Mouse (Mus musculus) embryo, embryonic 10 days (tissue): ENCODE measurements at regions not wholly inside any gene's neighbourhood (a gene's known extent, or its start where the extent isn't known, plus 50 kb on each side); places are given as distances from the start of the nearest gene placed in this dataset.

Source experiments
- DNase-seq: peaks from one replicate; pipeline ENCODE4 v3.0.0-alpha.2; 2015; ENCODE audit warnings: low spot score

DNA sequence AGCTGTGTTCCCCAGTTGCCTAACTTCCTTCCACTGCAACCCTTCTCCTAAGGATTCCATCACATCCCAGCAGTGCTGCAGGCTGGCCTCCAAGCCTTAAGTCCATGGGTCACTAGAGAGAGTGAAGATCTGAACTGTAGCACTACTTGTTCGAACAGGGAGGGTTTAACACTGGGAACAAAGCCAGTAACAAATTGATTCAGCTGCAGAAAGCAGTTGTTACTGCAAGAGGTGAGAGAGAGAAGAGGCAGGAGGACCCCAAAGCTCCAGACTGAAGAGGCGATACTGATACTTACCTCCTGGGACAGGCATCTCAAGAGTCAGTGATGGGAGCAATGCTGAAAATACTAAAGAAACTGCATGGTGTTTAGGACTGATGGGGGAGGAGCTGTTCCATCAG lies 600.1 kb upstream of the Cdh5 start:
- DNase-seq = no peak

DNA sequence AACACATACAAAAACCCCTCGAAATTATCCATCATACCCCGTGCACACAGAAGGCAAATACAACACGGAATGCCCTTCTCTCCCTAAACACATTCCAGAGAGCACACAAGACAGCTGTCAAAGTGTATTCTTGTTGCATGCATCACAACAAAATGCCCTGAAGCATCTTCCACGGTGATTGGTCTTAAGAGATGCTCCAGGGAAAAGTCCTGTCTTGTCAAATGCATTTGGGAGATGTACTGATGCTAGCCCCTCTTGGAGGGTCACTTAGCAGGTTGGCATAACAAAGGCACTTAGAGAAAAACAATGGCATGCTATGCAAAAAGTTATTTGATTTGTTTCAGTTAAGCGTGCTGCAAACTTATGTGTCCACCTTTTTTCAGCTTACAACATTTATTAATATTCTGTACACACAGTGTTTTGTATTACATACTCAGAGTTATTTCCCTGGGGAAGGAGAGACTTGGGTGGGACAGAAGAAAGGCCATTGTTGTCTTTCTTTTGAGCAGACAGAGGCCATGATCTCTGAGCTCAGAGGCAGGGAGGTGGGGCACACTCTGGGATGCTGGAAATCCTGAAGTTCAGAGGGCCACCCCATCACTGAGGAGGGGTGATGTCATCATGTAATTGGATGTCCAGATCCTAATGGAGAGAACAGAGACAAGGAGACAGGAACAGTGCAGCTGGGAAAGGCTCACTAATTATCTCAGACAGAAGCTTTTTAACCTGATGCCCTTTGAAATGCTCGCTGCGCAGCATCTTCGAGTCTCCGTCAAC lies 598.2 kb upstream of the Cdh5 start:
- DNase-seq = peak; percentile 56

- no peak for DNase-seq
Observed at GRCm38 (mm10) chr8:103506334-103506733, 595.1 kb upstream of the Cdh5 start.

GRCm38 (mm10) chr8:103507068-103507467 lies 594.4 kb upstream of the Cdh5 start:
- no peak for DNase-seq

- DNase-seq = no peak
Observed at GRCm38 (mm10) chr8:103520141-103520866, 581.1 kb upstream of the Cdh5 start.

DNA sequence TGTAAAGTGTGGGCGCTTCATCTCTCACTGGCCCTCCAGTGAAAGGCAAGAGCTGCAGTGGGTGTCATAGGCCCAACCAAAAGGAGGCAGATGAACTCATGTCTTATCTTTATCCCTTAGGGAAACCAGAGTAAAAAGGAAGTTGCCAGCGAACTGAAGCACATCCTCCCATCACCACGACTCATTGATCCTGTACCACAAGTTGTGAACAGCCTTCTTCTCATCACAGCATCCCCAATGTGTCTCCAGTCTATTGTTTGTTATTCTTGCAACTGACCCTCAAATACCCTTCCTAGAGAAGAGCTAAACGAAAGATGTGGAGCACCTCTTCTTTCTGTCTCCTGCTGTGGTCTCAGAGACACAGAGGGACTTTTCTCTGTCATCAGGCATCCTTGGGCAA lies 570.5 kb upstream of the Cdh5 start:
- DNase-seq = peak; percentile 7

GRCm38 (mm10) chr8:103534971-103535370 lies 566.5 kb upstream of the Cdh5 start:
- DNase-seq = no peak

- DNase-seq = no peak
Observed at GRCm38 (mm10) chr8:103536856-103537255, 564.6 kb upstream of the Cdh5 start.

DNA sequence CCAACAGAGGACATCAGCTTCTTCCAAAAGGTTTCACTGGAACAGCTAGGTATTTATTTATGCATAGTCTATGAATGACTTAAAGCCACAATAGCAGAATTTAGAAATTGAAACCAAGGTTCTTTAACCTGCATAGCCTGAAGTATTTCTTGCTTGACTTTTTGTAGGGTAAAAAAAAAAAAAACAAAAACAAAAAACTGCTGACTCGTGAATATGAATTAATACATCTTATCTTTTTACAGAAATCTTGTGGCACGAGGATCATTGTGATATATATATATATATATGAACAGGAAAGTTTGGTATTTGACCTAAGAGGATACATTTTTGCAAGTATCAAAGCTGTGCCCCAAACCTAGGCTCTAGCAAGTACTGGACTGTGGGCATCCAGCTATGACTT lies 559.5 kb upstream of the Cdh5 start:
- no peak for DNase-seq

- no peak for DNase-seq
Observed at GRCm38 (mm10) chr8:103551916-103552535, 549.4 kb upstream of the Cdh5 start.

DNA sequence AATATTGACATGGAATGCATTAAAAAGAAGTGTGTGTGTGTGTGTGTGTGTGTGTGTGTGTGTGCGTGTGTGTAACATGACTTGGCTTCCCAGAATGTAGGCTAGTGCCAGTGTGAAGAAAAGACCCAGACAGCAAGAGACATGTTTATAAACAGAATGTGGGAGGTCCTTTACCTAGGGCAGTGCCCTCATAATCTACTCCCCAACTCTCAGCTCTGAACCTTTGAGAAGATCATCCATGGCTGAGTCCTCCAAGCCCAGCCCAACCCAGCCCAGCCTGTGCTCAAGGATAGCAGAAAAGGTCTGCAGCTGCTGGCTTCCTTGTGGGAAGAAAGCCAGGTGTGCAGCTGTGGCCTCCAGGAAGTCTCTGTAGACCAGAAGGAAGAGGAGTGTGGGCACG lies 539.8 kb upstream of the Cdh5 start:
- DNase-seq = no peak

DNA sequence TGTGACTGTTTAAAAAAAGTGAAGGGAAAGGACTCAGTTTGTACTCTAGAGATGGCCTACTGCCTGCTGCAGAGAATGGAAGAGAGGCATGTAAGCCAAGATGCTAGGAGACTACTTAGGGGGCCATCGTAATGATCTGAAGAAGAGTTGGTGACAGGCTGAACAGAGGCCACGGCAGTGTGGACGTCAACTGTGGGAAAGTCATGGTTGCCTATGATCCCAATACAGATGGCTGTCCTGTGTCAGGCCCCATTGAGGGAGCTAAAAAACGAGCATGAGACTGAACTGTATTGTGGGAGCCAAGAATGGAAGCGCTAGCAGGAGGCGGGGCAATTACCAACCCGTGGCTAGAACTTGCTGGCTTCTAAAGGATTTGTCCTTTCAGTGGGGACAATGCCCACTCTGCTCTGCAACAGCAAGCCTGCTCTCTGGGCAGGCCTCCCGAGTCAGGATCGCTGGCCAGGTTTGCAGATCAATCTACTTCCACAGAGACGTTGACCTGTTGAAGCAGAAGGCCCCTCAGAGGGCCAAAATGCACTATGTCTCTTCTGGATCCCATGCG lies 530.5 kb upstream of the Cdh5 start:
- no peak for DNase-seq

DNA sequence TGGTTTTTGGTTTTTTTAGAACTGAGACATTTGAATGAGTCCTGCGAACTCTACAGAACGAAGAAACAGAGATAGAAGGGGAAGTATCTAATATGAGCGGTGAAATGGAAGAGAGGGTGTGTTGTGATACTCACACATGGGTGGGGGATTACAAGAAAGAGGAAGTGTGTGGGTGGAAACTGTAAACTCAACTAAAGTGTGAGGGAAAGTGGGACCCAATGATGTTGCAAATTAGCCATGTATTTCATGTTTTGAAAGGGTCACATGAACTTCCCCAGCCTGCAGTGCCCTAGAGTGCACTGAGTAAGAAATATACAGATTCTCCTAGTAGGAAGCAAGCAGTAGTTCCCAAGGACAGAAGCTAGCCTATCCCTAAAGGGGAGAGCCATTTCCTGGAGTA lies 524.3 kb upstream of the Cdh5 start:
- DNase-seq = no peak

DNA sequence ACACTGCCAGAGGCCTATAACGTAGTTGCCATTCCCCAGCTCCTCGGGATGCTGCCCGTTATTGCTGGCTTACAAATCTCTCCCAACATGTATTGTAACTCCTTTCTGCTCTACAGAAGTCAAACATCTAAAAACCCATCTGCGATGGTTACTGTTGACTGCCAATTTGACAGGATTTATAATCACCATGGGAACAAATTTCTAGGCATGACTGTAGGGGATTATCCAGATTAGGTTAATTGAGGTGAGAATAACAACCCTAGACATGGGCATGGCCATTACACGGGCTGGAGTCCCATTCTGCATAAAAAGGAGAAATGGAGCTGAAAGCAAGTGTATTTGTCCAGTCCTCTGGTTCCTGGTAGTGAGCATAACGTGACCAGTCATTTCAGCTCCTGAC lies 523.4 kb upstream of the Cdh5 start:
- no peak for DNase-seq

- no peak for DNase-seq
Observed at GRCm38 (mm10) chr8:103608291-103608690, 493.1 kb upstream of the Cdh5 start.

GRCm38 (mm10) chr8:103623781-103624434 lies 477.5 kb upstream of the Cdh5 start:
- peak; percentile 57 for DNase-seq

- no peak for DNase-seq
Observed at GRCm38 (mm10) chr8:103625166-103625890, 476.1 kb upstream of the Cdh5 start.

- DNase-seq = no peak
Observed at GRCm38 (mm10) chr8:103626446-103626845, 475.0 kb upstream of the Cdh5 start.

DNA sequence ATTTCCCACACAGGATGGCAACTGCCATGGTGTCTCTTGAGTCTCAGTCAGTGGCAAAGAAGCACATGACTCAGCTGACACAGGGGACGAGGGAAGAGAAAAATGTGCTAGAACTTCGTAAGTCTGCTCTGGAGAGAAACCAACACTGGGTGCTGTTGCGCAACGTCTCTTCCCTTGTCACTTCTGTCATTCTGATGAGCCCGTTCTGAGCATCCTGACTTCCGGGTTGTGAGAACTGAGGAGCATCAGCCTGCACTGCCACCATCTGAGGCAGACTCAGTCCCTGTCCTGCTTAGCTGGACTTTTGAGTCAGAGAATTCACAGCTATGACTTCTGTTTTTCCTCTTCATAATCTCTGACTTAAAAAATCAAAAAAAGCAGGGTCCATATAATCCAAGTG lies 468.9 kb upstream of the Cdh5 start:
- no peak for DNase-seq

DNA sequence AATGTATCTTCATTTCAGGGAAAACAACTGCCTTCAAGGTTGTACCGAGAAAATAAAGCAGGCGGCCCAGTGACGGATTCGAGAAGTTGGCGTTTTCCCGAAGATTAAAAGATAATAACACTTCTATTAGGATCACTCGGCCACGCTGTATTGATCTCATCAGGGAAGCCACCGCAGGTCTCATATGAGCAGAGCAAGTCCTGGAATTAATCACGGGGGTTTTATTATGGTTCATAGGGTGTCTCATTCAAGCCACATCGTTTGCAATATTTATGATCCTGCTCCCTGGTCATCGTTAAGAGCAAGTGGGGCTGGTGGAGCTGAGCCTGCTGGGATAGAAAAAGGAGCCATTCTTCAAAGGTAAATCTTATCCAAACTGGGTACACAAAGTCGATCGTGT lies 466.5 kb upstream of the Cdh5 start:
- no peak for DNase-seq

GRCm38 (mm10) chr8:103643621-103644020 lies 457.8 kb upstream of the Cdh5 start:
- DNase-seq = no peak

DNA sequence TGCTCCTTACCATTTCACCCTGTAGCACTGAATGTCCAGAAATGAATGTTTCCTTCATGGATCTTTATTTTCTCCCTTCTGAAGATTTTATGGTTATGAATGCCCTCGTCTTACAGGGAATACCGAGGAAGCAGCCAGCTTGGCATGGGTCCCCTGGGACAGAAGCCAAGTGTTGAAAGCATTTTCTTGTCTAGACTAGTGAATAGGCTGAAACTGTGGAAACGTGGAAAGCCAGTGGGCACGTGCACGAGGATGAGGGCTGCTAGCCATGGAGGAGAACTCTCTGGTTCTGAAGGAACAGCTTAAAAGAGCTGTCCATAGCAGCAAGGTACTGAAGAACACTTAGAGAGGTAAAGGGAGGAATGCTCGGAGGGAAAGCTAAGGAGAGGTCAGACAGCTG lies 457.3 kb upstream of the Cdh5 start:
- DNase-seq = peak; percentile 14
